Mouse (Mus musculus): Measurements from ENCODE around the gene Arid1b.

Gene Arid1b

DNA sequence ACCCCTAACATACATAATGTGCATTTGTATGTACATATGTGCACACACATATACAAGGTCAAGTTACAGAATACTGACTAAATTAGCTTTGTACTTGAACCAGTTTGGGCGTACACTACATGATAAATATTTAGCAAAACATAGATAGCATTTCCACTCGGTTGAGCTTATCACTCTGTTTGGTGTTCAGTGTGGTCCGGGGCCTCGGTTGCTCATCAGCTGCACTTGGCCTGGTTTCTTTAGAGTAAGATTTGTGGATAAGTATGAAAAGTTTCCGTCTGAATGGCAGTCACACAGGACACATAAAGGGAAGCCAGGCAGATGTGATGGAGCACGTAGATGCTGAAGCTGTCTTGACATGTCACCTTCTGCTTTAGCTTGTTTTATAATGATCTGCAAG, 202.4 kb downstream of the Arid1b start:
- no peak for DNase-seq

DNA sequence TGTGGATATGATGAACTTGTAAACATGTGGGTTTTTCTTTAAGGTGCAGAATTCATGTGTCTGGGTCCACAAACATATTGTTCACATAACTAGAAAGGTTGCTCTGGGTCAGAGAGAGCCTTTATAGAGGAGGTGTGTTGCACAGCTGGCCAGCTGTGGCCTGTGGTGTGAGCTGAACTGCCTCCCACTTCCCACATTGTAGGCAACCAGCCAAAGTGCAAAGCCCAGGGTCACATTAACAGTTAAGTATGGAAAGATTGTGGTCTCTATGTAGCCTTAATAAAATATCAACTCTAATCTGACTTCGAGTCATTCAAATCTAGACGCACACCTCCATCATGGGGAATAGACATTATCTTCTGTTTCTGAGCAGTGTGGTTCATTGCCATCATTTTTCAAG, 203.0 kb downstream of the Arid1b start:
- no peak for DNase-seq

DNA sequence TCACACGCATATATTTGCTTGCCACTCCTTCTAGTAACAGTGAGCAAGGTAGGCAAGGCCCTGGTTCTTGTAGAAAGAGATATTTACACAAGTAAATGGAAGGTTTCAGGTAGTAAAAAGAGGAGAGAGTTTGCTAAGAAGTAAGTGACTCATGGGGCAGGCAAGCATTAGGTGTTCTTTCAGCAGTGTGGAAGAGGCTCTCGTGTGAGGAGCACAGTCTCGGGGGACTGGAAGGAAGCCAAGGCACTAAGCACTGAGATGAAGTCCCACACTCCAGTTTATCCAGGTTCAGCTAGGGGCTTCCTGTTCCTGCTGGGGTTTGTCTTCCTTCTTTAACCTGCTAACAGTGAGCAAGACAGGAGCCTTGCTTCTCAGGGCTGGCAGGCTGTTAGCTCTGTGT, 203.6 kb downstream of the Arid1b start:
- DNase-seq = no peak

DNA sequence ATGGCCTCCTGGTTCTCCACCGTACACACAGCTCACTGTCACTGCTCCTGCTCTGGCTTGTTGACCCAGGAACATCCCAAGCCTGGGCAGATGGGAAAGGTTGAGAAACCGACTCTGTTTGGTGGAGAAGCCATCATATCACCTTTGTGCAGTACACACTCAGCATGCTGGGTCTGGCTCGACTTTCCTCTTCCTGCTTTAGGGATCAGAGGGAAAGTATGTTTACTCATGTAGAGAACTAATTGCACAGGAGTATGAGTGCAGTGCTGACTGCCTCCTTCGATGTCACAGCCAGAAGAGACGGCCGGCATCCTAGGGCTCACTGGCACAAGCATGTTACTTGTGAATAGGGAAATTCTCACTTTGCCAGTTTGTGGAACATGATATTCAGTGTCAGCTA, 204.1 kb downstream of the Arid1b start:
- DNase-seq = no peak

DNA sequence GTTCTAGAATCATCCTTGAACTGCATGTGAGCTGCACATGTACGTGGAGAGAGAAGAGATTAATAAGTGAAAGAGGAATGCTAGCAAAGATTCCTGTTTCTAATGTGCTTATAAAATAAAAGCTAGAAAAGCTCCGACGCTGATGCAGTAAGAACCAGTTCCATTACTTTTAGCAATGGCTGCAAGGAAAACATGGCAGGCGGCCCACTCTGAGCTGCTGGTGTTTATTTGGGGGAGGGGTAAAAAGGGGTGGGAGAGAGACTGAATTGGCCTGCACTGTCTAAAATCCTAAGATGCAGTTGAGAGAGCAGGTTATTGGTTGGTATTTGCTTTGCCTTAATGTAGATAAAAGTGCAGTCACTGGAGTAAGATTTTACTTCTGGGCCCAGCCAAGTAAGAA, 204.7 kb downstream of the Arid1b start:
- no peak for DNase-seq

DNA sequence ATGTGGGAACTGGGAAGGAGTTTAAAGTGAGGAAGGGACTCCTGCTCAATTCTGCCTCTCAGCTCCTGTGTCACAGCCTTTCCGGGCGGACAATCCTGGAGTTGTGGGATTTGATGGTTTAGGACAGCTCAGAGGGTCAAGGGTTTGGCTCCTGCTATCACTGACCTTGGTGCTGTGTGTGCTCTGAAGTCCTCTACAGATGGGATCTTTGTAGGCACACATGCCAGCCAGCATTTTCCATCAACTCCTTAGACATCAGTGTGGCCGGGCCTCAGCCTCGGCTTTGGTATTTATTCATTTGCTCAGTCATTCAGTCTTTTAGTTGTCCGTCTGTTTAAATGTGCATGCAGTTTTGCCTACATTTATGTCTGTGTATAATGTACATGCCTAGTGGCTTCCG, 206.5 kb downstream of the Arid1b start:
- DNase-seq = no peak

DNA sequence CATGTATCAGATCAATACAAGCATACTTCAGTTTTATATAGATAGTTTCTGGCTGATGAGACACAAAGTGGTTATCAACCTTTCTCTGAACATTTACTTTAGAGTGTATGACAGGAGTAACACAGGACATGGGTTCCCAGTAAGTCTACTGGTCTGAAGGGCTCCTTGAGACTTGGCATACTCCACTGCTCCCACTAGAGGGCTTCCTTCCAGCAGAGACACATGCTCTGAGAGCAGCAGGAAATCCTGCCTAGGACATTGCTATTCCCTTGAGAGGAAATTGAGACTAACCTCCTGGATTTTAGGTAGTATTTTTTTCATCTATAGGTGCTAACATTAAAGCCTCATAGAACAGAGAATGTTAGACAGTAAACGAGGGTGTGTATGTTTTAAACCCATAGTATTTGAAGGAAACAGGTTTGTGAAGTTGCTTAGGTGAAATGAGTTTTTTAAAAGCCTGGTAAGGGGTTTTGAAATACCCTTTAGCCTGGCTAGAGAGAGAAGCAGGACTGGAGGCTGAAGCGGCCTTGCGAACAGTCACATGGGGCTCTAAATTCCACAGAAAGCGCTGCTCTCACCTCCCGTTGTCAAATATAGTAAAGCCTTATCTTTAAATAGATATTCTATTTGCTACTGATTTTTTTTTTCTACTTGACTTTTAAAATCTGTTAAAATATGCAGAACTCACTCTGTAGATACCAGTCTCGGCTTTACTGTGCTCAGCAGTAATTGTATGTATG, 207.9 kb downstream of the Arid1b start:
- DNase-seq = peak; percentile 83

DNA sequence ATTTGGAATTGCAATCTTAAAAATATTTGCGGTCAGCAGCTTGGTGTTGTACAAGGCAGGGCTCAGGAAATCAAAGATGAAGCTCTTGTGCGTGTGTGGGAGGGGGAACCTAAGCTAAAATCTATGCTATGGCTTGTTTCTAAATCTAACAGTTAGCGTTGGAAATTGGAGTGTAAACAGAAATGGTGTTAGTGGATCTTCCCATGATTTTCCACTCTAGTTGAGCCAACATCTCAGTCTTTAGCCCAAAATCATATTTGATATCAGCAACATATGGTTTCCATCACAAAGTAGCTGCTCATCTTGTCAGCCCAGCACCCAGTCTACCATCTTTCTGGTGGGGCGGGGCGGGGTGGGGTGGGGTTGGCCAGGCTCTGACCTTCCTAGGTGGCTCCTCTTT, 208.6 kb downstream of the Arid1b start:
- no peak for DNase-seq

DNA sequence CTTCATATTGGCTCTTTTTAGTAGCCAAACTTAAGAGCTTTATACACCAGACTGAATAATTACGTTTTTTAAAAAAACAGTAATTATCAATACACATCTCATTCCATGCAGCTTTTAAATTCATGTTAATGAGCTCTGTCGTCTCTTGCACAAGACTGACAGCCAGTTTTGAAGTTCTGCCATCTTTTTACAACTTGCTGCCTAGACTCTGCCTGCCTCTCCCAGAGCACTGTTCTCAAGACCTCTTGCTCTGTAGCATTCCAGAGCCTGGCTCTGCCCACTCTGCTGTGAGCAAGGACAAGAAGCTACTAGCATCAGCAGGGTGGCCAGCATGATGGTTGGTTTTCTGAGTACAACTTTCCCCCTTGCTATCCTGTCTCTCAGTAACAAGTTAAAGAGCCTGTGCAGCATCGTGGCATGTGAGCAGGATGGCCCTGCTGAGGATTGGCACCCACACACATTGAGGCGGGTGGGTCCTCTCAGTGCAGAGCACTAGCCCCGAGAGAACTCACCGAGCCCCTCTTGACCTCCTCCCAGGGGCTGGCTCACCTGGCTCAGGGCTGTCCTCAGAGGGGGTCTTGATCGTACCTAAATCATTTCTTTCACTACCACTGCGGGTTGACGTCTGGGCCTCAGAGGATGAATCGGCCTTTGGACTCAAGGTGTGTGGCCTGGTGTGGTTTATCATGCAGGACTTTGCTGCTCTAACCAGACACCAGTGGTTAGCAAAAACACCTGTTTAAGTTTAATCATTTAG, 209.4 kb downstream of the Arid1b start:
- no peak for DNase-seq

DNA sequence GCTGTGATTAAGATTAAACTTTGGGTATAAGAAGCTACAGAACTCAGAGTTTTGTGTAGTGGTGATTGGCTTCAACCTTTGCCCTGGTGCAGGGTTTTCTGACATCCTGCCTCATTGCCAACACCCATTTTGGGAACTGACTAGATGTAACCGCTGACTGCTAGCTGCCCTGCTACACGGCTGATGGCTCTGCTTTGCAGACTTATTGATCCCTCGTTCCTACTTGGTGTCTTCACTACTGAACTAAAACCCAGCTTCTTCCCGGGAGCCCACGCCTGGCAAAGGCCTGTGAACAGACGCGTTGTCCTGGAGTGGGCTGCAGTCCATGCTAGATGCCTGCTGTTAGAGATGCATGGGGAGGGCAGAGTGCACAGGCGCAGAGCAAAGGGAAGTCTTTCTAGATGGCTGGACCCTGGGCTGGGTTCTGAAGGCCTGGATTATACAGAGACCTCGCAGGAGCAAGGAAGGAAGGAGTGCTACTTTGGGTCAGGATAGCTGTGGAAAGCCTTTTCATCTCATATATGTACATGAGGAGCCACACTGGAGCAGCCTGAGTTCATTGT, 210.1 kb downstream of the Arid1b start:
- DNase-seq = no peak

DNA sequence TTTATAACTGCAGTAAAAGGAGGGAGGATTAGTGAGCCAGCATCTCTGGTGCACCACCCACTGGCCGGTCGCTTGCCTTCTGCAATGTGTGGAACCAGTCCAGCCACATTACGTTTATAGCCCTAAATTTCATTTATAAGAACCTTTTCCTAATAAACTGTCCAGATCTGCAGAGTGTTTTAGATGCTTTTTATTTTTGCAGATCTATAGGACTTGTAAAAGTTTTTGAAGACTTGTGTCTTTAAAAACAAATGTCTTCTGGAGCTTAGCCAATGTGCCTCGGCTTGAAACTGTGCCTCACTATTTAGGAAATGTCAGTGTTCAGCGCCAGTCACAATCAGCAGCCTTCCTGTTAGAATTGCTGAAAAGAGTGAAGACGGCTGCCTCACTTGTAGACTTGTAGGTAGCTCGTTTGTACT, 211.0 kb downstream of the Arid1b start:
- DNase-seq = peak; percentile 63

DNA sequence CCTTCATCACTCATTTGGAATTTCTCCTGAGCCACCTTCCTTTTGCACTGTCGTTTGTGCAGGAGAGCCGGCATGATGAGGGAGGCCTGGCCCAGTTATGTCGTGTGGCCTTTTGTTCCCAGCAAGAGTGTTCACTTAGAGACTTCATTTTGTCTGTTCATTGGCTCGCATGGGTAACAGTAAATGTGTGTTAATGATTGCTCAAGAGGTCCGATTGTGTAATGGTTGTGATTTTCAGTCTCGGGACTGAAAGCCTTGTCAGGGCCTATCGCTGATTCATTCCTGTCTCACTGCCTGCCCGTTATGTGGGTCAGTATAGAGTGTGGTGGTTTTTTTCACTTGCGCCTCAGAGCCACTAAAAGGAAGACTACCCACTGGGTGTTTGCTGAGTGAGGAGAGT, 212.6 kb downstream of the Arid1b start:
- no peak for DNase-seq

DNA sequence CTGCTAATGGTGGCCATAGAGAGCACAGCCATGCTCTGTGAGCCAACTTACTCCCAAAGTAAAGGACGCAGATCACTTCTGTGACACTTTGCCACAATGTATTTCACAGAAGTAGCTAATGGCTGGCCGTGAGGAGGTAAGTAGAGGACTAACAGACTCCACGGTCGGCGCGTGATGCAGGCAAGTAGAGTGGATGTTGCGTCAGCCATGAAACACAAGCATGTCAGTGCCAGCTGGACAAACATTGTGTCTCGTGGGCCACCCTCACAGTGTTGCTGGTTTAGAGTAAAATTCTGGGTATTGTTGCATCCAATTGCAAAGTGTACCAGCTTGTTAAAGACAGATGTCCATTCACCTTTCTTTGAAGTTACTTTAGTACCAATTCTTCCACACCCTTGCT, 213.7 kb downstream of the Arid1b start:
- no peak for DNase-seq

DNA sequence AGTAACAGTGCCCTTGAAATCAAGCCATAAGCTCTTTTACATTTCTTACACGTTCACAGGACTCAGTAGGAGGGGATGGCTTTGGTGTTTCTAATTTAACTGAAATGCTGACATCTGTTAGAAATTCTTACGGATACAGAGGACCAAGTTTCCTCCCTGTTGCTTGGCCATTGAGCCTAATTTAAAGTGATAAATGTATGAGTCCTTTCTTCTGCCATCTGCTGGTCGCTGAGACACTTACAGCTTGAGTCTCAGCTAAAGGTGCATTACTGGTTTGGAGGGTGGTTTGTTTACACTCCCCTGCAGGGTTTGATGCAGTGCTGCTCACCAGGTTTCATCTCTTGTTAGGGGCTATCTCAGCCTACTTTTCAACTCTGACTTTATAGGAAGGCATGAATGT, 214.2 kb downstream of the Arid1b start:
- DNase-seq = no peak

DNA sequence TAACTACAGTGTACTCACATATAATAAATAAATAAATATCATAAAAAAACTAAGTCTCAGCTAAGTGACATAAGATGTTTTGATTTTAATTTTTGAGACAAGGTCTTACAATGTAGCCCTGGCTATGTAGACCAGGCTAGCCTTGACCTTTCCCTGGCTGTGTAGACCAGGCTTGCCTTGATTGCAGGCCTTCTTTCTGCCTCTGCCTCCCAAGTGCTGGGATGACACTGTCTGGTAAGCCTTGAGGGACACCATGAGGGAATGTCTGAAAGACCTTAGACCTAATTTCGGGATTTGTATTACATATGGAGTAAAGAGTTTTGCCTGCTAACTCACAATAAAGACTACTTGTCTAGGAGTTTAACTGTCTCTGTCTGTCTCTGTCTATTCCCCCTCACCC, 214.9 kb downstream of the Arid1b start:
- no peak for DNase-seq

DNA sequence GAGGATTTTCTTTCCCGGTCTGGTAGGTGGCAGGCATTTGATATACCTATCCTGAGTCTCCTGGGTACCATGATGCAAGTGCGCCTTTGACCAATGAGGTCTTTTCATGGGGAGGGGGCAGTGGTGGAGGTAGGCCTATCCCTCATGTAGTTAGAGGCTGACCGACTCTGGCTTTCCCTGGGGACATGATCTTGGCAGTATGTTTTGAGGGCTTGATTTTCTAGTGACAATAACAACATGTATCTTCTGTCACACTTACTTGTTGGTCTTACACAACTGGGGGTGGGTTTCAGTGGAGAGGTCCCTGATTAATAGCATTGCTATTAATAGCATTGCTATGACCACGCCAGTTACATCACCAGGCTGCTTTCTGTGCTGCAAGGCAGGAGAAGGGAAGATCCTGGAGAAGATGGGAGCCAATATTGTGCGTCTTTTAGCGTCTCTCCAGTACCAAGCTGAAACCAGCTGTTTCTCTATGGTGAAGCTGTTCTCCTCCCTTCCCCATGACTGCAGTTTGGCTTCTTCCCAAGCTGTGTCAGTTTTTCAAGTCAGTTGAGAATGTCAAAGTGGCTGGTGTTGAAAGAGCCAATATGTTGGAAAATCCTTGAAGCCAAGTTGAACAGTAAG, 216.1 kb downstream of the Arid1b start:
- DNase-seq = peak; percentile 50

DNA sequence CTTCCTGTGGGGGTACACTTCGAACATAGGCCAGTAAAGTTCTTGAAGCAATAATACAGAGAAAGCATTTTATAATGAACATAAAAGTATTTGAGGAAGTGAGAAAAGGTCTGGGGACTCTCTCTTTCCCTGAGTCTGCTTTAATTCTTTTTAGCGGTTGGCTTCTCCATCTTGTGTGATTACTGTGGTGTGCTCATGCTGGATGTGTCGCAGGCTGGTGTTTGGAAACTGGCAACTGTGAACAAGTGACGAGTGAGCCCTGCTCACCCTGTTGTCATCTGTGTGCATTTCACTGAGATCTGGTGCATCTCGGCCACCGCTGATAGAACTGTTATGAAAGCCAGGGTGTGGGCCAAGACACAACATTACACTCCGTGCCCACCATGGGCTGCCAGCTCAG, 216.8 kb downstream of the Arid1b start:
- DNase-seq = no peak

DNA sequence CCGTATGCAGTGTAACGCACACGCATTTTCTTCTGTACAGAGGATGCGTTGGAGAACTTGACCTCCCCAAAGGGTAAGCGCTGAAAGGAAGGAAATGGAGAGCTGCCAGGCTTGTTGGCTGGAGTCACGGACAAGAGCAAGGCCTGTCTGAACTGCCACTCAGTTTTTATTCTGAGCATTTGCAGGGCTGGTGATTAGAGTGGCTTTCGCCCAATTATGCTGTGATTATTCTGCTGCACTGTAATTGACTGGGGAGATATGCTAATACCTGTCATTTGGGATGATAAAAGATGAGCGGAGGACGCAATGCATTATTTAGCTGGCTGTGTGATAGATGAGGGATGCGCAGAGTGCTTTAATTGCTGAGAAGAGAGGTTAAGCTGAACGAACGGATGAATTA, 218.0 kb downstream of the Arid1b start:
- DNase-seq = peak; percentile 69

DNA sequence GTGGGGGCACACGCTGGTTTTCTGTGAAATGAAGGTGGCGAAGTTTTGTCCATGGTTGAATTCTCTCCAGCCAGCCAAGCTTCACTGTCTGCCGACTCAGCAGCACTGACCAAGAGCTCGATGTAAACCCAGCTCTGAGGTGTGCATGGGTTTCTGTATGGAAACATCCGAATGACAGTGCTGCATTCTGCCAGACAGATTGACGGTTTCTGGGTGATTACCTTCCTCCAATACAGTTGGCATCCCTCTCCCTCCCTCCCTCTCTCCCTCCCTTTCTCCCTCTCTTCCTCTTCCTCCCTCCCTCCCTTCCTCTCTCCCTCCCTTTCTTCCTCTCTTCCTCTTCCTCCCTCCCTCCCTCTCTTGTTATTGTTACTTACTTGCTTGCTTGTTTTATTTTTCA, 219.3 kb downstream of the Arid1b start:
- DNase-seq = no peak

DNA sequence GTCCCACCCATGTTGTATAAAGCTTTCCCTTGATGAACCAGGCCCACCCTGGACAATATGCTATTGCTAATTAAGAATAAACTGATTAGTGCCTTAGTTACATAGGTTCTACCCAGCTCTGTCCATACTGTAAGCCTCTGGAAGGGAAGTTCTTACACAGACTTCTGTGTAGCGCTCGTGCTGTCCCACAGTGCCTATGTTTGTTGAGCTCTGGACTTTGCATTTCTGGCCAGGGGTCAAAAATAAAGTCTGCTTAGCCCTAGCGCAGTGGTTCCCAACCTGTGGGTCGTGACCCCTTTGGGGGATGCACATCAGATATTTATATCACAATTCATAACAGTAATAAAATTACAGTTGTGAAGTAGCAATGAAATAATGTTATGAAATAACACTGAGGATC, 221.2 kb downstream of the Arid1b start:
- no peak for DNase-seq

DNA sequence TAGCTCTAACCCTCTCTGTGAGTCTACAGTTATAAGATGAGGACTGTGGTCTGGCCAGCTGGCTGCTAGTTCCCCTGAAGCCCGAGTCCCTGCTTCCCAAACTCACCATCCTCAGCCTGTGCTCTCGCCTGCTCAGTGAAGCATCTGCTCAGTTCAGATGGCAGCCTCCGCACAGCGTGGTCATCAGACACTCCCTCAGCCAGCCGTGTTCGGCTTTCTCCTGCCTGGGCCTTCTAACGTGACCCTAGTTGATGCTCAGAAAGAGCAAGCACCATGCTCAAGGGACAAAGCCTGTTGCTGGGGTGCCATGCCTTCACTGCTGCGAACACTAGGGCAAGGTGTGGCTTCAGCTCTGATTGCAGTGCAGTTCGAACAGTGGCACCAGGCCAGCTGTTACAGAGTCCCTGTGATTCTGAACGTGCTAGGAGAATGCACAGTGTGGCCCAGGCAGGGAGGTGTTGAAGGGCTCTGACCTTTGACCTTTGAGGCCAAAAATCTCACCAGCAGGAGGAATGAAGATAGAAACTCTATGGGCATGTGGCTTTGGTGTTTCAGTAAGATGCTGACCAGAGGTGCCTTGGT, 222.9 kb downstream of the Arid1b start:
- peak; percentile 63 for DNase-seq

DNA sequence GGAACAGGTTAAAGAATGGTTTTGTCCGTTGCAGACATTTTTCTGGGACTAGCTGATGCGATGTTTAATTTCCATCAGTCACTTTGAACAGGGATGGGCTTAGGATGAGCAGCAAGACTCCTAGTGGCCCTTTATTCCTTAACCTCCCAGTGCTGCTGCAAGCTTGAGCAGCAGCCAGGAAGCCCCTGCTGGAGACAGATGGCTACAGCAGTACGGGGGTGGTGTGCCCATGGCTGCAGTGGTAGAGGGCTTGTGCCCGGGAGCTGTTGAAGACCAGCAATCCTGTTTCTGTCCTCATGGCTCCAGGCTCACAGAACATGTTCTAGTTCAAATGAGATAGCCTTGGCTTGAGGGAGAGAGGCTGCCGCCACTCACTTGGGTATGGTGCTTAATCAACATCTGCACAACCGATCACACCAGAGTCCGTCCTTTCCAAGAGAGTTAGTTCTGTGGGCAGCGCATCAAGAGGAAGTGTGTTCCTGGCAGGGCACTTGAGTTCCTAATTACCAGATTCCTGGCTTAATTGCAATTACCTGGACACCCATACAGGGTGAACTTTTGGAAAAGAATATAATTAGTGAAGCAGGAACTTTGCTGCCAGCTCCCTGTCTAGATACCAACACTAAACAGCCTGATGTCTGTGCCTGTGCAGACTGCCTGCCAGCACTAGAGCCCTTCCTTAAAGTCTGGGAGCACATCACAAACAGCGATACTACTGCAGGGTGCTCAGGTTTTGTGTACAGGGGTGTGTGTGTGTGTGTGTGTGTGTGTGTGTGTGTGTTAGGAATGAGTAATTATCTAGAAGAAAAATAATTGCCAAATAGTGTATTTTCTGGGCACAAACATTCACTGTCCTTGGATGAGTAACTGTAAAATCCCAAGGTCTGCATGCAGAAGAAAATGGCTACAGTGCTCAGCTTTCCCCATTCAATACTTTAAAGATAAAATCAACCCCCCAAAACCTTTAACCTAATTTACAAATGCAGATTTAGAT, 224.0 kb downstream of the Arid1b start:
- DNase-seq = no peak
